Mouse (Mus musculus): ENCODE results near the gene Tgfa.

The Tgfa gene

GRCm38 (mm10) chr6:86296126-86296525 lies 101.1 kb downstream of the Tgfa start:
- DNase-seq (ENCODE audit: low read depth) = no peak

- DNase-seq (ENCODE audit: low read depth) = no peak
Observed at GRCm38 (mm10) chr6:86296938-86297337, 101.9 kb downstream of the Tgfa start.

GRCm38 (mm10) chr6:86298961-86299360 lies 103.9 kb downstream of the Tgfa start:
- DNase-seq (ENCODE audit: low read depth) = no peak

- DNase-seq (ENCODE audit: low read depth) = no peak
Observed at GRCm38 (mm10) chr6:86299381-86299780, 104.4 kb downstream of the Tgfa start.

- no peak for DNase-seq (ENCODE audit: low read depth)
Observed at GRCm38 (mm10) chr6:86305680-86306079, 110.7 kb downstream of the Tgfa start.

GRCm38 (mm10) chr6:86314011-86314410 lies 119.0 kb downstream of the Tgfa start:
- DNase-seq (ENCODE audit: low read depth) = no peak

- no peak for DNase-seq (ENCODE audit: low read depth)
Observed at GRCm38 (mm10) chr6:86317066-86317465, 122.0 kb downstream of the Tgfa start.

- no peak for DNase-seq (ENCODE audit: low read depth)
Observed at GRCm38 (mm10) chr6:86318855-86319254, 123.8 kb downstream of the Tgfa start.

GRCm38 (mm10) chr6:86322031-86322563 lies 127.1 kb downstream of the Tgfa start:
- no peak for DNase-seq (ENCODE audit: low read depth)

- DNase-seq (ENCODE audit: low read depth) = no peak
Observed at GRCm38 (mm10) chr6:86322991-86323390, 128.0 kb downstream of the Tgfa start.

GRCm38 (mm10) chr6:86324400-86324799 lies 129.4 kb downstream of the Tgfa start:
- no peak for DNase-seq (ENCODE audit: low read depth)
